Mouse (Mus musculus): ENCODE measurements around the gene Rab31. TPM values are rescaled to one million over a fixed set of nuclear protein-coding genes. Genes with fewer than 3 reads are reported as not detected.

Rab31 gene
- total RNA-seq, 1 experiment, result 22.8 TPM

- Histone ChIP-seq H3K9me3 (ENCODE audit: control insufficient read depth, insufficient read depth, low read depth, low read length) (no peaks in the 10 kb centered on the region), H3K36me3 (ENCODE audit: control insufficient read depth, insufficient read depth, low read length, poor library complexity, severe bottlenecking) (peaks cover 2% of the 10 kb centered on the region; the same call in 1 of the 2 replicates), H3K4me1 (ENCODE audit: control insufficient read depth in 2 of 2, insufficient read depth in 2 of 2, low read length in 2 of 2, poor library complexity in 1 of 2) (peaks cover 2 to 8% of the 10 kb centered on the region in 2 experiments; a peak in 3 of 4 replicates), H3K4me3 (ENCODE audit: insufficient read depth in 1 of 2, low read depth in 1 of 2, low read length in 2 of 2, poor library complexity in 1 of 2, severe bottlenecking in 1 of 2) (no peak overlapping the region), H3K9ac (ENCODE audit: insufficient read depth, low read depth, low read length, poor library complexity, severe bottlenecking) (no peak overlapping the region), H3K27ac (ENCODE audit: insufficient read depth, low read depth, low read length, poor library complexity, severe bottlenecking) (no peak overlapping the region)
- TF ChIP-seq CHD2 (IDR thresholded peaks at IDR 0.05; ENCODE audit: low read depth, low read length) (no peak), MAFK (IDR thresholded peaks at IDR 0.05; ENCODE audit: insufficient read depth, low read depth, low read length) (no peak), ZC3H11A (IDR thresholded peaks at IDR 0.05; ENCODE audit: borderline replicate concordance, low read depth, low read length) (no peak)
- in situ Hi-C loops (cut with MboI; ENCODE audit: low sequenced_read_pairs in 2 of 2, unreplicated experiment in 2 of 2), result no loop called here
- DNase-seq (ENCODE audit: low read depth, low spot score), result no peak
Measured at GRCm38 (mm10) chr17:65786225-65786624, 13.7 kb upstream of the Rab31 start.

GRCm38 (mm10) chr17:65785707-65786106 is 13.2 kb upstream of the Rab31 start:
- no peak overlapping the region for H3K4me3 ChIP-seq (ENCODE audit: insufficient read depth in 1 of 2, low read depth in 1 of 2, low read length in 2 of 2, poor library complexity in 1 of 2, severe bottlenecking in 1 of 2)
- no peaks in the 10 kb centered on the region for H3K9me3 ChIP-seq (ENCODE audit: control insufficient read depth, insufficient read depth, low read depth, low read length)
- in situ Hi-C loops (cut with MboI; ENCODE audit: low sequenced_read_pairs in 2 of 2, unreplicated experiment in 2 of 2), result no loop called here
- no peak for DNase-seq (ENCODE audit: low read depth, low spot score)
- peaks cover 2 to 8% of the 10 kb centered on the region in 2 experiments; a peak in 3 of 4 replicates for H3K4me1 ChIP-seq (ENCODE audit: control insufficient read depth in 2 of 2, insufficient read depth in 2 of 2, low read length in 2 of 2, poor library complexity in 1 of 2)
- TF ChIP-seq ZNF384 (IDR thresholded peaks at IDR 0.05; ENCODE audit: low read depth, low read length) (no peak), ZC3H11A (IDR thresholded peaks at IDR 0.05; ENCODE audit: borderline replicate concordance, low read depth, low read length) (no peak), MAFK (IDR thresholded peaks at IDR 0.05; ENCODE audit: insufficient read depth, low read depth, low read length) (no peak), CHD2 (IDR thresholded peaks at IDR 0.05; ENCODE audit: low read depth, low read length) (no peak), HCFC1 (IDR thresholded peaks at IDR 0.05; ENCODE audit: borderline replicate concordance, insufficient read depth, low read length) (no peak)
- H3K36me3 ChIP-seq (ENCODE audit: control insufficient read depth, insufficient read depth, low read length, poor library complexity, severe bottlenecking), result peaks cover 2% of the 10 kb centered on the region; the same call in 1 of the 2 replicates
- no peak overlapping the region for H3K27ac ChIP-seq (ENCODE audit: insufficient read depth, low read depth, low read length, poor library complexity, severe bottlenecking)
- no peak overlapping the region for H3K9ac ChIP-seq (ENCODE audit: insufficient read depth, low read depth, low read length, poor library complexity, severe bottlenecking)

GRCm38 (mm10) chr17:65784610-65785140 is 12.1 kb upstream of the Rab31 start:
- TF ChIP-seq ZNF384 (IDR thresholded peaks at IDR 0.05; ENCODE audit: low read depth, low read length), result no peak
- TF ChIP-seq MAFK (IDR thresholded peaks at IDR 0.05; ENCODE audit: insufficient read depth, low read depth, low read length), result peak; percentile 96
- no peak for TF ChIP-seq CHD2 (IDR thresholded peaks at IDR 0.05; ENCODE audit: low read depth, low read length)
- TF ChIP-seq ZC3H11A (IDR thresholded peaks at IDR 0.05; ENCODE audit: borderline replicate concordance, low read depth, low read length), result no peak
- Histone ChIP-seq H3K9ac (ENCODE audit: insufficient read depth, low read depth, low read length, poor library complexity, severe bottlenecking) (no peak overlapping the region), H3K9me3 (ENCODE audit: control insufficient read depth, insufficient read depth, low read depth, low read length) (no peaks in the 10 kb centered on the region), H3K4me1 (ENCODE audit: control insufficient read depth in 2 of 2, insufficient read depth in 2 of 2, low read length in 2 of 2, poor library complexity in 1 of 2) (peaks cover 3 to 8% of the 10 kb centered on the region in 2 experiments; a peak in 3 of 4 replicates), H3K36me3 (ENCODE audit: control insufficient read depth, insufficient read depth, low read length, poor library complexity, severe bottlenecking) (peaks cover 2% of the 10 kb centered on the region; the same call in 1 of the 2 replicates), H3K27ac (ENCODE audit: insufficient read depth, low read depth, low read length, poor library complexity, severe bottlenecking) (no peak overlapping the region), H3K4me3 (ENCODE audit: insufficient read depth in 1 of 2, low read depth in 1 of 2, low read length in 2 of 2, poor library complexity in 1 of 2, severe bottlenecking in 1 of 2) (peak overlapping the region in 1 of 2 experiments; percentile 90; a peak in 2 of 4 replicates)
- in situ Hi-C loops (cut with MboI; ENCODE audit: low sequenced_read_pairs in 2 of 2, unreplicated experiment in 2 of 2), result no loop called here
- DNase-seq (ENCODE audit: low read depth, low spot score), result no peak

GRCm38 (mm10) chr17:65783182-65784161 is 10.9 kb upstream of the Rab31 start:
- Histone ChIP-seq H3K4me1 (ENCODE audit: control insufficient read depth in 2 of 2, insufficient read depth in 2 of 2, low read length in 2 of 2, poor library complexity in 1 of 2) (peaks cover 6 to 8% of the 10 kb centered on the region in 2 experiments; a peak in 3 of 4 replicates), H3K9ac (ENCODE audit: insufficient read depth, low read depth, low read length, poor library complexity, severe bottlenecking) (peak overlapping the region; percentile 99), H3K4me3 (ENCODE audit: insufficient read depth in 1 of 2, low read depth in 1 of 2, low read length in 2 of 2, poor library complexity in 1 of 2, severe bottlenecking in 1 of 2) (peak overlapping the region; percentile 90 to 99), H3K9me3 (ENCODE audit: control insufficient read depth, insufficient read depth, low read depth, low read length) (no peaks in the 10 kb centered on the region), H3K27ac (ENCODE audit: insufficient read depth, low read depth, low read length, poor library complexity, severe bottlenecking) (peak overlapping the region; percentile 24), H3K36me3 (ENCODE audit: control insufficient read depth, insufficient read depth, low read length, poor library complexity, severe bottlenecking) (peaks cover 2% of the 10 kb centered on the region; the same call in 1 of the 2 replicates)
- no peak for DNase-seq (ENCODE audit: low read depth, low spot score)
- TF ChIP-seq ZC3H11A (IDR thresholded peaks at IDR 0.05; ENCODE audit: borderline replicate concordance, low read depth, low read length) (no peak), MAFK (IDR thresholded peaks at IDR 0.05; ENCODE audit: insufficient read depth, low read depth, low read length) (no peak), HCFC1 (IDR thresholded peaks at IDR 0.05; ENCODE audit: borderline replicate concordance, insufficient read depth, low read length) (no peak), ZNF384 (IDR thresholded peaks at IDR 0.05; ENCODE audit: low read depth, low read length) (no peak), CHD2 (IDR thresholded peaks at IDR 0.05; ENCODE audit: low read depth, low read length) (no peak)
- in situ Hi-C loops (cut with MboI; ENCODE audit: low sequenced_read_pairs in 2 of 2, unreplicated experiment in 2 of 2), result no loop called here

Measured in ES-E14 (cell line).